Comparison of ENCODE assay signal across 16 mouse cellular contexts in genomic region chr14:121634736-121635430, GRCm38 (mm10).
DNase-seq lines count a peak whose midpoint lies in the region; ATAC-seq and TF ChIP-seq lines count a peak whose summit lies in the region.
"Had no signal": no experiment of that assay in that cellular context is flagged by ENCODE, and none has a peak within 500 bp of the region (broad histone marks: within the 10 kb centered on the region; RNA-seq: fewer than 3 reads in every experiment).

No protein-coding gene starts in this region.

- H3K4me1 ChIP-seq in heart, embryonic 10.5 days: no peaks in the 10 kb centered on the region
- no peaks in the 10 kb centered on the region for H3K4me1 ChIP-seq in liver, postnatal 0 days (ENCODE audit: insufficient read depth)
- no peaks in the 10 kb centered on the region for H3K4me1 ChIP-seq in heart, embryonic 12.5 days (replicated peaks)
- H3K4me1 ChIP-seq: forebrain, embryonic 15.5 days; heart, embryonic 15.5 days; liver, embryonic 15.5 days; stomach, embryonic 15.5 days had no signal

- DNase-seq in heart, postnatal 14 days: peak; percentile 38 to 56
- DNase-seq in heart, embryonic 10.5 days (ENCODE audit: low spot score): no peak
- peak; percentile 48 to 64 for DNase-seq in left cerebral cortex, postnatal 14 days (ENCODE audit: low spot score in 2 of 2)
- no peak for DNase-seq in left cerebral cortex, adult 2 months (ENCODE audit: extremely low spot score in 1 of 2, low spot score in 2 of 2)
- peak; percentile 83 for DNase-seq in cerebellum, adult 11 months
- DNase-seq in gastrocnemius, adult 2 months: peak; percentile 73
- no peak for DNase-seq in liver, postnatal 0 days
- DNase-seq: B cell, adult 2 months had no signal

- TF ChIP-seq CTCF in left cerebral cortex, adult 2 months (IDR thresholded peaks at IDR 0.05): no peak
- TF ChIP-seq CTCF in gastrocnemius, adult 2 months (IDR thresholded peaks at IDR 0.05): no peak
- TF ChIP-seq CTCF in liver, postnatal 0 days (IDR thresholded peaks at IDR 0.05; ENCODE audit: low read depth): no peak

- H3K9me3 ChIP-seq in heart, embryonic 10.5 days: no peaks in the 10 kb centered on the region
- H3K9me3 ChIP-seq in liver, postnatal 0 days (ENCODE audit: low read length): no peaks in the 10 kb centered on the region
- no peaks in the 10 kb centered on the region for H3K9me3 ChIP-seq in heart, embryonic 12.5 days (replicated peaks)
- H3K9me3 ChIP-seq: embryonic facial prominence, embryonic 13.5 days; forebrain, embryonic 15.5 days; heart, embryonic 15.5 days; intestine, embryonic 15.5 days; liver, embryonic 15.5 days; stomach, embryonic 15.5 days had no signal

- no peak overlapping the region for H3K9ac ChIP-seq in liver, postnatal 0 days (replicated peaks)
- H3K9ac ChIP-seq in heart, embryonic 12.5 days: no peak overlapping the region
- H3K9ac ChIP-seq: embryonic facial prominence, embryonic 13.5 days; forebrain, embryonic 15.5 days; heart, embryonic 15.5 days; intestine, embryonic 15.5 days; liver, embryonic 15.5 days; stomach, embryonic 15.5 days had no signal

- no peak overlapping the region for H3K4me3 ChIP-seq in heart, embryonic 10.5 days
- no peak overlapping the region for H3K4me3 ChIP-seq in left cerebral cortex, adult 2 months
- no peak overlapping the region for H3K4me3 ChIP-seq in gastrocnemius, adult 2 months
- no peak overlapping the region for H3K4me3 ChIP-seq in liver, postnatal 0 days (ENCODE audit: low read depth, low read length)
- no peak overlapping the region for H3K4me3 ChIP-seq in heart, embryonic 12.5 days
- H3K4me3 ChIP-seq: embryonic facial prominence, embryonic 13.5 days; forebrain, embryonic 15.5 days; heart, embryonic 15.5 days; intestine, embryonic 15.5 days; liver, embryonic 15.5 days; myocyte; stomach, embryonic 15.5 days had no signal

- no peak for ATAC-seq in liver, postnatal 0 days
- no peak for ATAC-seq in heart, embryonic 12.5 days (ENCODE audit: insufficient number of reproducible peaks, low FRiP score)
- ATAC-seq: forebrain, embryonic 15.5 days; intestine, embryonic 15.5 days had no signal

- 85% methylated on average over 11 of the region's 11 CpGs for WGBS in heart, embryonic 10.5 days
- WGBS in liver, postnatal 0 days (ENCODE audit: insufficient replicate concordance): 85% methylated on average over 11 of the region's 11 CpGs
- WGBS in heart, embryonic 12.5 days: 85% methylated on average over 11 of the region's 11 CpGs

- peaks cover 27% of the 10 kb centered on the region for H3K36me3 ChIP-seq in heart, embryonic 10.5 days
- H3K36me3 ChIP-seq in liver, postnatal 0 days (replicated peaks; ENCODE audit: insufficient read depth, low read length): peaks cover 6% of the 10 kb centered on the region
- peaks cover 21% of the 10 kb centered on the region for H3K36me3 ChIP-seq in heart, embryonic 12.5 days
- H3K36me3 ChIP-seq: liver, embryonic 15.5 days had no signal

- no peaks in the 10 kb centered on the region for H3K27me3 ChIP-seq in heart, embryonic 10.5 days (ENCODE audit: insufficient read depth, poor library complexity, severe bottlenecking)
- H3K27me3 ChIP-seq in liver, postnatal 0 days (ENCODE audit: insufficient read depth, low read length): no peaks in the 10 kb centered on the region
- no peaks in the 10 kb centered on the region for H3K27me3 ChIP-seq in heart, embryonic 12.5 days (replicated peaks)
- H3K27me3 ChIP-seq: embryonic facial prominence, embryonic 13.5 days; forebrain, embryonic 15.5 days; heart, embryonic 15.5 days; intestine, embryonic 15.5 days; liver, embryonic 15.5 days; stomach, embryonic 15.5 days had no signal

- H3K27ac ChIP-seq in heart, embryonic 10.5 days: no peak overlapping the region
- H3K27ac ChIP-seq in left cerebral cortex, adult 2 months: no peak overlapping the region
- H3K27ac ChIP-seq in gastrocnemius, adult 2 months: peak overlapping the region; percentile 13; the same call in 1 of the 2 replicates
- H3K27ac ChIP-seq in liver, postnatal 0 days (ENCODE audit: low read depth): no peak overlapping the region
- no peak overlapping the region for H3K27ac ChIP-seq in heart, embryonic 12.5 days (ENCODE audit: poor library complexity, severe bottlenecking)
- H3K27ac ChIP-seq: embryonic facial prominence, embryonic 13.5 days; forebrain, embryonic 15.5 days; heart, embryonic 15.5 days; intestine, embryonic 15.5 days; liver, embryonic 15.5 days; stomach, embryonic 15.5 days had no signal

- no peak for TF ChIP-seq EP300 in liver, postnatal 0 days (IDR thresholded peaks at IDR 0.05; ENCODE audit: low read depth)

- no peak overlapping the region for H3K4me2 ChIP-seq in liver, postnatal 0 days (ENCODE audit: low read depth, low read length)
- no peak overlapping the region for H3K4me2 ChIP-seq in heart, embryonic 12.5 days
- H3K4me2 ChIP-seq: embryonic facial prominence, embryonic 13.5 days; forebrain, embryonic 15.5 days; heart, embryonic 15.5 days; intestine, embryonic 15.5 days; liver, embryonic 15.5 days; stomach, embryonic 15.5 days had no signal

- intact Hi-C loops in heart, postnatal 14 days (cut with DNase I): no loop called here
- intact Hi-C loops in left cerebral cortex, postnatal 14 days (cut with DNase I): no loop called here
- intact Hi-C loops in left cerebral cortex, adult 2 months (cut with DNase I): loop anchor here (5.0 kb wide), 1 partner anchor 102 kb away; no protein-coding TSS in a partner anchor
- intact Hi-C loops in gastrocnemius, adult 2 months (cut with DNase I): no loop called here

Comparison
In these comparisons a context has a peak if more than half of its experiments do, and no peak if none do; other contexts are left out.
1. DNase-seq: peak in heart, postnatal 14 days (2 of 2), left cerebral cortex, postnatal 14 days (2 of 2), cerebellum, adult 11 months (single experiment) and gastrocnemius, adult 2 months (single experiment); none in heart, embryonic 10.5 days (single experiment), left cerebral cortex, adult 2 months (0 of 2) and liver, postnatal 0 days (single experiment).